Mouse (Mus musculus) T-helper 1 cell (primary cell): ENCODE measurements at regions not wholly inside any gene's neighbourhood (a gene's known extent, or its start where the extent isn't known, plus 50 kb on each side); places are given as distances from the start of the nearest gene placed in this dataset.
"Not testable (repeated sequence)": the region's sequence is repeated elsewhere in the genome, so short reads cannot be mapped to it uniquely, and the experiment has no call there.

ENCODE experiments used
- in situ Hi-C: fragments of 300-600 bp; cut with MboI, MseI; formaldehyde crosslinking; loops from one replicate; pipeline ENCODE4 v1.15.1; 2025; ENCODE audit warnings: high pct_unique_total_duplicates

DNA sequence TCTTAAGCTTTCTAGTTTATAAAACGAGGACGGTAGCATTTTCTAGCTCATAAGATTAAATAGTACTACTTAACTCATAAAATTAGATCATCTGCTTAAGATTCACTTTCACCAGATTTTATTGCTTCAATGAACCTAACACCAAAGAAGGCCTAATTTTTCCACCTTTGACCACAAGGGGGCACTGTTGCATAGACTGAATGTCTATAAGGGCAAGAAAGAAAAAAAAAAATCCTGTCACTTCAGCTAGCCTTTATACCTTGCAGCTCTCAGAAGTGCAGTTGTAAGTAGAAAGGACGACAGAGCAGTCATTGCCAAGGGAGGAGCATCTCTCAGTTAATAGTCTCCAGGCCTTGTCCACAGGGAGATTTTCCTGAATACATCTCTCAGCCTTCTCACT, 447.7 kb downstream of the Dad1 start:
- in situ Hi-C loops, result no loop called here

DNA sequence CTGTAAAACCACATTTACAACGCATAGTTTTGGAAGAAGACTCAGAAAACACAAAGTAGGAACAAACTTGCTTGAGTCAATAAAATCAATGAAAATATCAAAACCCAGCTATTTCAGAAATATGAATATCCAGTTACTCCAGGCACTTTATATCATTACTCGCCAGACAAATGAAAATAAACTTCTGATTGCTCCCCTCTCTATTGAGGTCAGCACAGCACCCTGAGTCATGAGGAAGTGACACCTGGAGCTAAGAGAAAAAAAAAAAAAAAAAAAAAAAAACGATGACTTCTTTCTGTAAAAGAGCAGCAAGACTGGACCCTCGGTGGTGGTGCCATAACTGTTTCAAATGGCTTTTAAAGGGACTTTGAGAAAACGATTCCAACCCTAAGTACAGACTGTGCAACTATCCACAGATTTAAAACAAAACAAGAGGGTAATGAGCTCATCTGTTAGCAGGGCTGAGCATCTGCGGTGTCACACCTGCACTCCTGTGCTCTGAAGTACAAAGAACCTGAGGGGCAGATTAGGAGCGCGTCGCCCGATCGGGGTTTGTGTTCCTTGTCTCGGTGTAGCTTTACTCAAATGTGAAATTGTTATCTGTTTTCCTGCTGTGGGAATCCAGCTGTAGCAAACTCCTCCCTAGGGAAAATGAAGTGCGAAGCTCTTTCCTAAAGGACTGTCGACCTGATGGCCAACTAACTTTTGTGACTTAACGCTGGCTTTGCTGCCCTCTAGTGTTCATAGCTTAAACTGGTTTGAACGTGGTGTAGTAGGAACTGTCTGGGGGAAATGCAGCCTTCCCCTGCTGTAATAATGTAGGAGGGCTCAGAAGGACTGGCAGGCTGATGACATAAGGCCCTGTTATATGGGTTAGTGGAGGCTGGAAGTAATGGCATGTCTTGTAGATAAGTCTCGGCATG, 449.9 kb downstream of the Dad1 start:
- in situ Hi-C loops, result no loop called here

DNA sequence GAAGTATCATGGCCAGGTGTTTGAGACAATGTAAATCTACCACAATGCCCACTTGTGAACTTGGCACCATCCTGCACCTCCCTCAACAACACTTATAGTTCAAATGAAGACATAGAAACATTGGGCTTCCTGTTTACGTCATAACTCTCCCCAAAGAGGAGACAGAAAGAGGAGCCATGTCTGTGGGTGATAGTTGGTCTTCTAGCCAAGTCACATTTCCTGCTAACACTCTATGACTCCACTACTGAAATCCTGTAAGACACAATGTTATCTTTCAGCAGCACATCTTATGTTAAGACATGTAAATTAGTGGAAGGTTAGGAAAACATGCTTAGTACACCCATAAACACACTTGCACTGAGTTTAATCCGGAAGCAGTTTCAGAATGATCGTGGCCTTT, 451.4 kb downstream of the Dad1 start:
- in situ Hi-C loops, result no loop called here

DNA sequence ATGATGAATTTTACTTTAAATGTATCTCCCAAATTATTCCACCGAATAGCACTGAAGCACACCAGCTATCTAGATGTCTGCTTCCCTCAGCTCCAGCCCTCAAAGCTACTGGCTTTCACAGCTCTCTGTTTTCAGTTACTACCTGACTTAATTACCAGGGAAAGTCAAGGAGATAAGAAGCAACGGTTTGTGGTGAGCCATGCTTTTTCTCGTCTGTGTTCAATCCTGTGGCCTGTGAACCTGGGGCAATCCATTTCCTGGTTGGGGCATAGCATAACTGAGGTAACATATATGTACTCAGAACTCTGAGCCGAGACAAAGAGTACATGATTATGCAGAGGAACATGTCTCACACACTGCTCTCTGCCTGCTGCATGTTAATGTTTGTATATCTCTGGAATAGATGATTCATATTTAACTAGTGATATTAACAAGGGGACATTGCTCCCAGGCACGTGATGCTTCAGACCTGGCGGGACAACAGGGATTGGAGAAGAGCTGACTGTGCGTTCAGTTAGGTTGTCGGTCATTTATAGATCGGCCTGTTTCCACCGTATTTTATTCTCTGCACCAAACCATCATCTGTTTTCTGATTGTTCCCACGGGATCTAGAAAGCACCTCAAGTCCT, 453.3 kb downstream of the Dad1 start:
- in situ Hi-C loops, result no loop called here

DNA sequence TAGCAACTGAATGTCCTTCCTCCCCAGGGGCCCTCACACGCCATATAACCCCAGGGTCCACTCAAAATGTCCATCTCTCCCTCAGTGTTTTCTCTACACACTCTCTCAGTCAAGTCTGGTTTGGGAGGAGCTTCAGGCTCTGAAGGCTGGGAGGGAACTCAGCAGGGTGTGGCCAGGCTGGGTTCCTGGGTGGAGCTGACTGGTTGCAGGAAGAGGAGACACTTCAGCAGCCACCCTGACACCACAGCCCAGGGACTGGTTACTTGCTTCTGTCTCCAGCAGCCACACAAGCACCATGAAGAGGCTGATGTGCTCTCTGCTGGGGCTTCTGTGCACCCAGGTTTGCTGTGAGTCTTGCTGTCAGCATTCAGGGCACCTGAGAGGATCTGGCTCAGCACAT, 458.7 kb downstream of the Dad1 start:
- in situ Hi-C loops, result not testable (repeated sequence)

DNA sequence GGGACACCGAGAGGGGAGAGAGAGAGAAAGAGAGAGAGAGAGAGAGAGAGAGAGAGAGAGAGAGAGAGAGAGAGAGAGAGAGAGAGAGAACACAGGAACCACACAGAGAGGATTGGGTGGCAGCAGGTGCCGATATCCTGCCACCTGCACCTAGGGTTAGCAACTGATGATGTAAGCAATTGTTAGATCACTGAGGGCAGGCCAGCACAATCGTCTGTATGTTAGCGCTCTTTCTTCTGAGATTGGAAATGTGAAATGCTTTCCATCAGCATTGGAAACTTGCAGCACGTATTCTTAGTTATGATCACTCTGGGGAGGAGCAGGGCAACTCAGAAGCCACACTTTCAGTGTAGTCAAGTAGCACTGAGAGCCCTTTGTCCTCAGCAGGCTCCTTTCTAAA, 459.4 kb downstream of the Dad1 start:
- in situ Hi-C loops, result no loop called here

DNA sequence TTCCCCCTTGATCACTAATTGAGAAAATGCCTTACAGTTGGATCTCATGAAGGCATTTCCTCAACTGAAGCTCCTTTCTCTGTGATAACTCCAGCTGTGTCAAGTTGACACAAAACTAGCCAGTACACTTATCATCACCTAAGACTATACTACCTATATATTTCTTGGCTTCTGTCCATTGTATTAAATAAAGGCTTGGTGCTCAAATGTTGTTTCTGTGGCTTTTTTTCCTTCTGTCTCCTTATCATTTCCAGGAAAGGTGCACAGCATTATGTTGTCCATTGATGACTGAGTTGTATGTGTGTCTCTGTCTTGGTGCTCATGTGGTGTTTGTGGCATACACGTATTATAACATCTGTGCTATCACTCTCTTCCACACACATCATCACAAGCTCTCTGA, 461.5 kb downstream of the Dad1 start:
- in situ Hi-C loops, result not testable (repeated sequence)

DNA sequence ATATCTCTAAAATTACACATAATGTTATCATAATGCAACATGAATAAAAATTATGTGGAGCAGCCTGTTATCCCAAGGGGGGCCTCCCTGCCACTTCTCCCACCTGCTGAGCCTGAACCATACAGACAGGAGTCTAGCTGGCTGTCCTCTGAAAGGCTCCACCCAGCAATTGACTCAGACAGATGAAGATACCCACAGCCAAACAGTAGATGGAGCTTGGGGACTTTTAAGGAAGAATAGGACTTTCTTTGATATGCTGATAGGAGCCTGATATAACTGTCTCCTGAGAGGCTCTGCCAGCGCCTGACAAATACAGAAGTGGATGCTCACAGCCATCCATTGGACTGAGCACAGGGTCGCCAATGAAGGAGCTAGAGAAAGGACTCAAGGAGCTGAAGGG, 468.4 kb downstream of the Dad1 start:
- in situ Hi-C loops, result not testable (repeated sequence)

DNA sequence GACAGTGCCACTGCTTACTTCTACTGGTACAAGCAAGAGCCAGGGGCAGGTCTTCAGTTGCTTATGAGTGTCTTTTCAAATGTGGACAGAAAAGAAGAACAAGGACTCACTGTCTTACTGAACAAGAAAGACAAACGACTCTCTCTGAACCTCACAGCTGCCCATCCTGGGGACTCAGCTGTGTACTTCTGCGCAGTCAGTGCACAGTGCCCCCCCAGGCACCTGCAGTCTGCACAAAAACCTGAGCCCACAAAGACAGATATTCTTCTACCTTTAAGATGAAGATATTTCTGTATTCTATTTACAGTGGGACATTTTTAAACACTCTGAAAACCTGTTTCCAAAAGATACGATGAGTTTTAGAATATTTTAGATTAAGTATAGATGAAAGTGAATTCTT, 476.5 kb downstream of the Dad1 start:
- in situ Hi-C loops, result no loop called here

DNA sequence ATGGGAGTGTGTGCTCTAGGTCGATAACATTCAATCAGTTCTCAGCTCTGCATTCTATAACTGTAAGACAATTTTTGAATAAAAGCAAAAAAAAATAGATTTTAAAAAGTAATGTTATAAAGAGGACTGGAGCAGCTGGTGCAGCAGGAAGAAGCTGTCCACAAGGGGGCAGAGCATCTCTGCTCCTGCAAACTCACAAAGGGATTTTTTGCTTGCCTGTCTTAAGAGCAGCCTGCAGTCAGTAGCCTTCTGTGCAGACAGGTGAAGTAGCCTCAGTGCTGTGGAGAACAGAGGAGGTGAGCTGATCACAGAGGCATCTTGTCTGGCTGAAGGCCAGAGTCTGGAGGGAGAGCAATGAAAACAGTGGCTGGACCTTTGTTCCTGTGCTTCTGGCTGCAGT, 477.2 kb downstream of the Dad1 start:
- in situ Hi-C loops, result not testable (repeated sequence)

DNA sequence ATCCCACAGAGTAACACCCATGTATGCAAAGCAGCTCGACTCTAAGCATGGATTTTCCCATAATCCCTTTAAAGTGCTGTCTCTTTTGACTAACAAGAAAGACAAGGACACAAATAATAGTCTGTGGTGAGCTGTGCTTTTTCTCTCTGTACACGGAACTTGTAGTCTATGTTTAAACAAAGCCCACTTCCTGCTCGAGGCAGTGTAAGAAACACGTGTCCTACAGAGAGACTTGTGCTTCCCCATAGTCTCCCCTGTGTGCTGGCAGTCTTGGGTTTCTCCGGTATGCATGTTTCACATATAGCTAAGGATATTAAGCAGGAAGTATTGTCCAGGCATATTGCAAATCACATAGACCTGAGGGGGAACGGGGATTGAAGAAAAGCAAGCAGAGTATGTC, 487.4 kb downstream of the Dad1 start:
- in situ Hi-C loops, result loop anchor here (10.0 kb wide), 1 partner anchor 388 kb away; no protein-coding TSS in a partner anchor

DNA sequence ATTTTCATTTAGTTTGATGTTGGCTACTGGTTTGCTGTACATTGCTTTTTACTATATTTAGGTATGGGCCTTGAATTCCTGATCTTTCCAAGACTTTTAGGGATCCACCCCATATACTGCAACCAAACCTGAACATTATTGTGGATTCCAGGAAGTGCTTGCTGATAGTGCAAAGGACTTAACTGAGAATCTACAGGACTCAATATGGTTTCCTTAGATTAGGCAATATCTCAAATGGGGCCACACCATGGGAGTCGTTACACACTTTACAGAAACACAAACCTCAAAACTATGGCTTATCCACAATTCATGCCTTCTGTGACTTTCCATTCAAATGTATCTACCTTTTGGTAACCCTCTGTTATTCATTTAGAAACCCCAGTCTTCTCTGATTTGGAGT, 488.0 kb downstream of the Dad1 start:
- in situ Hi-C loops, result loop anchor here (10.0 kb wide), 1 partner anchor 389 kb away; no protein-coding TSS in a partner anchor

DNA sequence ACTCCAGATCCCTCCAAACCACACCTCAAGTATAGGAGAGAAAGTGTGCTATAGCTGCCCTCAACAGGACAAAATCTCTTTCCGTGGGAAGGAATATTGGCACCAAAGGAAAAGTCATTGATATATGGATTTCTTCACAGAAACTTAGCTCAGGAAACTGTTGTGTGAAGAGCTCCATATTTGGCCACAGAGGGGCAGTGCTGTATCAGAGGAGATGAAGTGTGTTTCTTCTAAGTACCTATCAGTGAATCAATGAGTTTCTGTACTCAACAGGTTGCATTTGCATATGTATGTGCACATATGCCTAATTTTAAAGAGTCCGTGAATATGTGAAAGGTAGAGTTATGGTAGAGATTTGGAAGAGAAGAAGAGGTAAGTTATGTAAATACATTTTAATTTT, 493.3 kb downstream of the Dad1 start:
- in situ Hi-C loops, result loop anchor here (10.0 kb wide), 1 partner anchor 394 kb away; no protein-coding TSS in a partner anchor

DNA sequence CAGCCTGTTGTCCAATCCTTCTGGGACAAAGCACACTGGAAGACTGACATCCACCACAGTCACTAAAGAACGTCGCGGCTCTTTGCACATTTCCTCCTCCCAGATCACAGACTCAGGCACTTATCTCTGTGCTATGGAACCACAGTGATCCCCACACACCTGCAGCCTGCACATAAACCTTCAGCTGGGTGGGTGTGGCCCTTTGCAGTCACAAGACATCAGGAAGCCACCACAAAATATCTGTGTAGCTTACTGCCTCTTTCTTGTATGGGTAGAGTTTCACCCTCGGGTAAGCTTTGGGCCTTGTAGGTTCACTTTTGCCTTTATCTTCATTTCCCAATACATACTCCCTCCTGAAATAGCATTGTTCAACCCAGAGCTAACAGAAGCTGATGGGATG, 496.1 kb downstream of the Dad1 start:
- in situ Hi-C loops, result loop anchor here (5.0 kb wide), 1 partner anchor 685 kb away; no protein-coding TSS in a partner anchor

DNA sequence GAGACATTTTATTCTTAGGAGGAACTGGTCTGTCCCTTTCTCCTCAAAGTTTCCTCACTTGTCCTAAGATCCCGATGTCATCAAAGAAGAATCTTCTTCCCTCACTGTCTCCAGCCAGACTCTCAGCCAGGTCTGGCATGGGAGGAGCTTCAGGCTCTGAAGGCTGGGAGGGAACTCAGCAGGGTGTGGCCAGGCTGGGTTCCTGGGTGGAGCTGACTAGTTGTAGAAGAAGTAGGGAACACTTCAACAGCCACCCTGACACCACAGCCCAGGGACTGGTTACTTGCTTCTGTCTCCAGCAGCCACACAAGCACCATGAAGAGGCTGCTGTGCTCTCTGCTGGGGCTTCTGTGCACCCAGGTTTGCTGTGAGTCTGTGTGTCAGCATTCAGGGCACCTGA, 496.8 kb downstream of the Dad1 start:
- in situ Hi-C loops, result loop anchor here (5.0 kb wide), 1 partner anchor 685 kb away; no protein-coding TSS in a partner anchor

DNA sequence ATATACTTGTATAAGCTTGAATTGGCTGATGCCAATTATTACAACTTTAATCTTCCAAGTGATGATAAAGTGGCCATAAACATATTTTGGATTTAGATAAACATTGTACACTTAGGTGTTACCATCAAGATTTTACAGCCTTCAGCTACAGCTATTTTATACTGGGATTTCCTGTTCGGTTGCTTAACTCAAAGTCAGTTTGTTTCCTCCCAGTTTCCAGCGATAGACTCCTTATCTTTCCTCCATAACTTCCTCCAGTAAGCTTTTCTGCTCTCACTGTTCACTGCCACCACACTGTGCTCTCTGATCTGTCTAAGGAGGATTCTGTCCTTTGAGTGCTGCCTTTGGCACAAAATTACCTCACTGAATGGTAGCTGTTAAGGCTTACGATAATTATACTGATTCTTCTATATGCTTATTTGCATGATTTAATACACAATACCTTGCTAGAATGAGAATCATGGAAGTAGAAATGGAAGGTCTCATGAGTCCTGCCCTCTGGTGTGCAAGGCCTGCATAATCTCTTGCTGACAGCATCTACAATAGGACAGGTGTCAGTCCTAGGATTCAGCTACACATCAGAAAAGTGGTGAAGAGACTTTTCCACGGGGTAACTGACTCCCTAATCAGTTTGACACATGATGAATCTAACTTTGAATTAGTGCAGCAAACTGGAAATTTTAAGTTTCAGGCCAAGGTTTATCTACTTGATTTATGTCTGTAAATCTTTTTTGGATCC, 503.0 kb downstream of the Dad1 start:
- in situ Hi-C loops, result no loop called here

DNA sequence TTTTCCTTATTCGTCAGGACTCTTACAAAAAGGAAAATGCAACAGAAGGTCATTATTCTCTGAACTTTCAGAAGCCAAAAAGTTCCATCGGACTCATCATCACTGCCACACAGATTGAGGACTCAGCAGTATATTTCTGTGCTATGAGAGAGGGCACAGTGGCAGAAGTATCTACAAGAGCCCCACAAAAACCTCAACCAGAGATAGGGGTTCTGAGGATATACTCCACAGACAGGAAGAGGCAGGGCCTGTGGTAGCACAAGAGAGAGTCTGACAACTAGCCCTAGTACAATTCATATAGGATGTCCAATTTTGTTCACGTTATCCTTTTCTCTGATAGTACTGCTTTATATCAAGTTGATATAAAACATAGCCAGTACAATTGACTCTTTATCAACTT, 510.4 kb downstream of the Dad1 start:
- in situ Hi-C loops, result loop anchor here (5.0 kb wide), 1 partner anchor 701 kb away; no protein-coding TSS in a partner anchor

DNA sequence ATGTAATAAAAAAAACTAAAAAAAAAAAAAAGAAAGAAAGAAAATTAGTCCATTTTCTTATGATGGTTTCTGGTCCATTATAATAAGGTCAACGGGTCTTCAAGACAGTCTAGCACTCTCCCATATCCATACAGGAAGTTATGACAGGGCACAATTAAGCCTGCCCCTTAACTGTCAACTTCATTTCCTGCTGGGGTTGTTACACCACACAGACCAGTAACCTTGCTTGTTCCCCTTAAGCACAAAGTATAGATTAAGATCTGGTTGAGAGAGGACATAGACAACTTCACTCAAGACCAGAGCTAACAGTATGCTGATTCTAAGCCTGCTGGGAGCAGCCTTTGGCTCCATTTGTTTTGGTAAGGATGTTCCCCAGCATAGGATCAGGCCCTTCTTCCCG, 511.0 kb downstream of the Dad1 start:
- in situ Hi-C loops, result loop anchor here (5.0 kb wide), 1 partner anchor 701 kb away; no protein-coding TSS in a partner anchor

DNA sequence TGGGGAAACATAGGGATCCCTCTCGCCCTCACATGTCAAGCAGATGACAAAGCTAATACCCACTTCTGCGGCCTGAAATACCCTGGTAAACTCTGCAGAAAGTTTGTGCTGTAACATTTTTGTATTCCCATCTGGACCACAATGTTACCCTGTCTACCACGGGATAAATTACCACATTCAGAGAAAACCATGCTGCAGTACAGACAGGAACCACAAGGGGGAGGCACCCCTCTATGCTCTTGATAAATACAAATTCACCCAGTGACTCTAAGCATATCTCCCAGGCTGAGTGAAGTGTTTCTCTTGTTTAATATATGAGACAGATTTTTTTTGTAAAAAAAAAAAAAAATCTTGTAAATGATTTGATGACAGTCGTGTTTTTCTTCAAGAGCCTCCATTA, 512.7 kb downstream of the Dad1 start:
- in situ Hi-C loops, result loop anchor here (5.0 kb wide), 1 partner anchor 699 kb away; no protein-coding TSS in a partner anchor

DNA sequence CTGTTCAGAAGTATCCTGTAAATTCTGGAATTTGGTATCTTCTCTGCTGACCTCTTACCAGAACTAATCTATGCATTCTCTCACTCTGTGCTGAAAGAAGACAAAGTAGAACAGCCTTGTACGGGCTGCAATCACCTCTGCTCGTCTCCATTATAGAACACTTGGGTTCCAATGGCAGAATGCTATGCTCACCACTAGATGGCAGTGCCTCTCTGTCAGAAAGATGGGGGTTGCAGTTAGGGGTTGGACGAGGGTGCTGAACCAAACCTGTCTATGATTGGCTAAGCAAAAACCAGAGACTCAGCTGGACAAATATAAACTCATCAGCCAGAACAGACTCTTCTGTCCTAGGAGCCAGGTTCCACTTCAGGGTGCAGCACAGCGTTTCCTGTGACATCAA, 515.9 kb downstream of the Dad1 start:
- in situ Hi-C loops, result not testable (repeated sequence)

DNA sequence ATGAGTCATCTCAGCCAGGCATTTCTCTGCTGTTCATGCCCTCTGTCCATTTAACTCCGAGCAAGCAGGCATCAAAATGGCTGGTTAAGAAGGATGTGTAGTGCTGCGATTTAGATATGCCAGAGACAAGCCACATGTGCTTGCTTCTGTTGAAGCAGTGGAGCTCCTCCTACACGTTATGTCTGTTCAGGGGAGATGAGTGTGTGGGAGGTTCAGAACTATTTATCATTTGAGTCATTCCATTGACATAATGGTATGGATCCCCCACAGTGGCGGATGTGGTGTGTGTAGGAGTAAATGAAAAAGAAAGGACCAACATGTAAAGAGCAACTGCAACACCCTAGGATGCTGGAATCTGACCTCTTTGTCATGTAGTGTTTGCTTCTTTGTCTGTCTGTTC, 517.6 kb downstream of the Dad1 start:
- in situ Hi-C loops, result not testable (repeated sequence)

DNA sequence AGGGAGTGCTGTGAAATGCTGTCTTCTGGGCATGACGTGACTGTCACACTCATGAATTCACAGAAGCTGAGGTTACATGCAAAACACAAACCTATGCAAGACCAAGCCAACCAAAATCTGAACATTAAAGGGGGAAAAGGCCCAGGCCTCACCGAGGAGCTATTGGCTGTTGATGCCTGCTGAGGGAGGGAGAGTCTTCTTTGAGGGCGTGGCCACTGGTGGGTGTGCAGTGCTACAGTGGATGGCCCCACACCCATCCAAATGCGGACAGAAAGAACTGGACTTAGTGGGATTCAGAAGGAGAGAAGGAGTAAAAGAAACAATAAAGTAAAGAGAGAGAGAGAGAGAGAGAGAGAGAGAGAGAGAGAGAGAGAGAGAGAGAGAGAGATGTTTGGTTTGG, 522.3 kb downstream of the Dad1 start:
- in situ Hi-C loops, result loop anchor here (5.0 kb wide), 1 partner anchor 389 kb away; no protein-coding TSS in a partner anchor
